Mouse (Mus musculus): ENCODE data around the gene Tc2n. TPM values are rescaled to one million over a fixed set of nuclear protein-coding genes. Genes with fewer than 3 reads are reported as not detected.

Tc2n gene
- 1.8 TPM in 2 replicates for polyA plus RNA-seq (2014; fragmentation: Nextera tagmentation; extraction: Ambion mirVana)

DNA sequence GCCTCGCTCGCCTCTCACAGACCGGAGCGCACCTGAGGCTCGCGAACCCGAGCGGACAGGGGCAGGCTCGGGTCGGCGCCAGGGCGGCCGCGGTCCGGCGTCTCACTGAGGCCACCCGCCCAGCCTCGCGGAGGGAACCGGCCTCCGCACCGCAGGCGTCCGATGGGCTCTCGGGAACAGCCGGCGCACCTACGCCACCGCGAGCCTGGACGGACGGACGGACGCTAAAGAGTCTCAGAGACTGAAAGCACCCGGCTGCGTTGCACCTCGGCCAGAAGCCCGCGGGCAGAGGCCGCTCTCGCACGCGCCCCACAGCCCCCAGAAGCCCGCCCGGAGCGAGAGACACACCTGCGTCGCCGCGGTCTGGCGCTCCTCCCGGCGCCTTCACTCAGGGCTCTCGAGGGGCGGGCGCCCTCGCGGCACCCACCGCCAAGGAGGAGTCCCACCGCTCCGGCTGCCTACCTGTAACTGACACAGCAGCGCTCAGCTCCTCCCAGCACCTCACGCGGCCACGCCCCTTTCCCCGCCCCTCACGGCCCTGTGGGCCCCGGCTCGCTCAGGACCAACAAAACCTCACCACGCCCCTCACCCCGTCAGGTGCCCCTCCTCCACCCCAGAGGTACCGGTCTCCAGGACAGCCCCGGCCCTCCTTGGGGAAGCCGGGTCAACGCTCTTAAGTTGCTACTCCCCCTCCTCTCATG is at the start of gene Tc2n:
Gene Tc2n (minus strand): TSS at position 470 of the 701 bp plus-strand sequence.
- no peaks in the 10 kb centered on the region for H3K9me3 ChIP-seq (ENCODE audit: control insufficient read depth, low read length)
- H3K4me3 ChIP-seq (ENCODE audit: low read depth, low read length), result peak within 1 kb of the TSS; percentile 46
- H3K4me1 ChIP-seq (replicated peaks; ENCODE audit: control insufficient read depth, insufficient read depth, low read length), result no peaks in the 10 kb centered on the region
- H3K27me3 ChIP-seq (replicated peaks; ENCODE audit: control insufficient read depth, insufficient read depth, low read length), result peaks cover 16% of the 10 kb centered on the region
- peak within 1 kb of the TSS; percentile 75 for H3K4me2 ChIP-seq (ENCODE audit: low read length)
- ATAC-seq (replicated peaks; ENCODE audit: low FRiP score, low TSS enrichment, low read depth) (peak; percentile 99), DNase-seq (ENCODE audit: low spot score) (peak; percentile 92)
- peak within 1 kb of the TSS; percentile 28; the same call in 1 of the 2 replicates for H3K9ac ChIP-seq (ENCODE audit: low read length)
- whole genome bisulfite sequencing, result 0% methylated on average over 69 of the region's 75 CpGs
- H3K27ac ChIP-seq (ENCODE audit: low read depth), result no peak within 1 kb of the TSS; the same call in 1 of the 2 replicates
- no peaks in the 10 kb centered on the region for H3K36me3 ChIP-seq (ENCODE audit: control insufficient read depth, insufficient read depth, low read length)

DNA sequence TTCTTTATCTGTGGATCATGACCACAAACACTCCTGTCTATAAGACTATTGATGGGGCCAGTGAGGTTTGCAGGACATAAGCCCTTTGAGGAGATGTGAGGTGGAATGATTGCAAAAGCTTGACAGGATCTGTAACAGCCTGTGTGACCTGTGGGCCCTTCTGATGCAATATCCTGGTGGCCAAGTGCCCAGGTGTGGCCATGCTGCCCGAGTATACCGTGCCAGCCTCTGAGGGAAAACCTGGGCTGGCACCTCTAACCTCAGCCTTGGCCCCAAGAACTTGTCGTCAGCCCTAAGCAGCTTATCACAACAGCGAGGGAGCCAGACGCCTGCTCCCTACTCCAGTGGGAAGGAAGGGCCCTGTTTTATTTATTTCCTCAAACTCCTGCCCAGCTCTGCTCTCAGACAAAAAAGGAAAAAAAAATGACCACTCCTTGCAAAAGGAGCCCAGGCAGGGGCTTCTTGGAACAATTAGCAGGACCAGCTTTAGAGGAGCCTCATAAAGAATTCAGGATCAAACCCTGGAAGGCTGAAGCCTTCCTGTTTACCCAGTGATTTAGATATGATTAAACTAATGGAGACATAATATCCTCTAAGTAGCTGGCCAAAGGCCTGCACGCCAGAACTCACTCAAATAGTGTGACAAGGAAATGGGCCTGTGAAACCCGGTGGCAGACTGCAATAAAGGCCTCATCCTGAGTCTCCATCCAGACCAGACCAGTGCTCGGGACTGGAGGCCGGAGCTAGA is 49.2 kb upstream of the Tc2n start:
- no peak for DNase-seq (ENCODE audit: low spot score)
- Histone ChIP-seq H3K27me3 (replicated peaks; ENCODE audit: control insufficient read depth, insufficient read depth, low read length) (no peaks in the 10 kb centered on the region), H3K4me2 (ENCODE audit: low read length) (no peak overlapping the region), H3K27ac (ENCODE audit: low read depth) (peak overlapping the region; percentile 18; the same call in 1 of the 2 replicates), H3K36me3 (ENCODE audit: control insufficient read depth, insufficient read depth, low read length) (no peaks in the 10 kb centered on the region), H3K4me1 (replicated peaks; ENCODE audit: control insufficient read depth, insufficient read depth, low read length) (peaks cover 6% of the 10 kb centered on the region), H3K9ac (ENCODE audit: low read length) (no peak overlapping the region), H3K4me3 (ENCODE audit: low read depth, low read length) (no peak overlapping the region), H3K9me3 (ENCODE audit: control insufficient read depth, low read length) (no peaks in the 10 kb centered on the region)
- WGBS, result 40% methylated on average over 9 of the region's 9 CpGs
- ATAC-seq (replicated peaks; ENCODE audit: low FRiP score, low TSS enrichment, low read depth), result peak; percentile 54

DNA sequence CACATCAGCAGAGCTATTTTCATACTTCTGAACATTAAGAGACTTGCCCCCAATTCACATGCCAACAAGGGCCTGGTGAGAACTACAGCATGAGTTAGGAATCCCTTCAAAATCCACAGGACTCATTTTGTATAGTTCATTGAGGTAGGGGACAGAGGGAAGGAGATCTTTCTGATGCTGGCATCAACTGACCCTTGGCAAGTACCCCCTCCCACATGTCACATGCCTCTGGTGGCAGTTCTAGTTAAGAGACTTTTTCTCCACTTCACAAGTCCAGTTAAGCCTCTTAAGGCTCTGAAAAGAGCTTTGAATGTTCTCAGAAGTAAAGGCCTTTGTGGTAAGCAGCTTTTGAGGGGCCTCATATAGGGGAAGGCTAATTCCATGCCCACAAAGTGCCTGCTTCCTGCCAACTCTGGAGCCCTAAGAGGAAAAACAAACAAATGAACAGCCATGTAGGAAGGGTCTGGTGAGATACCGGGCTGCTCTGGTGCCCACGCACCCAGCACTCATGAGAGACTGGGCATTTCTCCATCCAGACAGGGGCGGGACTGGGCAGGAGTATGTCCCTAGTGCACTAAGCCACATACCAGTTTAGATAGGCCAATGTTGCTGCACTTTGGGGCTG is 48.0 kb upstream of the Tc2n start:
- Histone ChIP-seq H3K4me2 (ENCODE audit: low read length) (no peak overlapping the region), H3K27ac (ENCODE audit: low read depth) (no peak overlapping the region)
- 82% methylated on average over 3 of the region's 3 CpGs for WGBS

DNA sequence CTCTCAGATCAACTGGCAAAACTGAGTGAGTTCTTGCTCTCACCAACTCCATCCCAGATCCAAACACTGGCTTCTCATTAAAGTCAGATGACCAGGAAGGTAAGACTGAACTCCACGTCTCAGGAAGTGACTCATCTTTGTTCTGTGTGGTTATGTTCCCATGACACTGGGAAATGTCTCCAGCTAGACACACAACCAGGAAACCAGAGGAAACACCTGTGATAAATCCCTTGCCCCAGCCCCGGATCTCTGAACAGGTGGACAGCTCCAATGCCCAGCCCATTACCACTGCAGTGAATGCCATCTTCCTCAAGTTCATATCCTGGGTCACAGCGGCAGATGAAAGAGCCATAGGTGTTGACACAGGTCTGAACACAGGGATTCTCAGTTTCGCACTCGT is 46.5 kb upstream of the Tc2n start:
- Histone ChIP-seq H3K4me1 (replicated peaks; ENCODE audit: control insufficient read depth, insufficient read depth, low read length) (peaks cover 6% of the 10 kb centered on the region), H3K27ac (ENCODE audit: low read depth) (no peak overlapping the region), H3K4me3 (ENCODE audit: low read depth, low read length) (no peak overlapping the region), H3K4me2 (ENCODE audit: low read length) (no peak overlapping the region), H3K36me3 (ENCODE audit: control insufficient read depth, insufficient read depth, low read length) (no peaks in the 10 kb centered on the region), H3K9ac (ENCODE audit: low read length) (no peak overlapping the region), H3K27me3 (replicated peaks; ENCODE audit: control insufficient read depth, insufficient read depth, low read length) (no peaks in the 10 kb centered on the region), H3K9me3 (ENCODE audit: control insufficient read depth, low read length) (no peaks in the 10 kb centered on the region)
- DNase-seq (ENCODE audit: low spot score) (no peak), ATAC-seq (replicated peaks; ENCODE audit: low FRiP score, low TSS enrichment, low read depth) (no peak)
- WGBS, result 77% methylated on average over 5 of the region's 5 CpGs

More for the DNA sequence above, 48.0 kb upstream of the Tc2n start:
- Histone ChIP-seq H3K4me1 (replicated peaks; ENCODE audit: control insufficient read depth, insufficient read depth, low read length) (peaks cover 6% of the 10 kb centered on the region), H3K9ac (ENCODE audit: low read length) (no peak overlapping the region), H3K4me3 (ENCODE audit: low read depth, low read length) (no peak overlapping the region), H3K27me3 (replicated peaks; ENCODE audit: control insufficient read depth, insufficient read depth, low read length) (no peaks in the 10 kb centered on the region), H3K36me3 (ENCODE audit: control insufficient read depth, insufficient read depth, low read length) (no peaks in the 10 kb centered on the region), H3K9me3 (ENCODE audit: control insufficient read depth, low read length) (no peaks in the 10 kb centered on the region)
- no peak for ATAC-seq (replicated peaks; ENCODE audit: low FRiP score, low TSS enrichment, low read depth)
- no peak for DNase-seq (ENCODE audit: low spot score)

DNA sequence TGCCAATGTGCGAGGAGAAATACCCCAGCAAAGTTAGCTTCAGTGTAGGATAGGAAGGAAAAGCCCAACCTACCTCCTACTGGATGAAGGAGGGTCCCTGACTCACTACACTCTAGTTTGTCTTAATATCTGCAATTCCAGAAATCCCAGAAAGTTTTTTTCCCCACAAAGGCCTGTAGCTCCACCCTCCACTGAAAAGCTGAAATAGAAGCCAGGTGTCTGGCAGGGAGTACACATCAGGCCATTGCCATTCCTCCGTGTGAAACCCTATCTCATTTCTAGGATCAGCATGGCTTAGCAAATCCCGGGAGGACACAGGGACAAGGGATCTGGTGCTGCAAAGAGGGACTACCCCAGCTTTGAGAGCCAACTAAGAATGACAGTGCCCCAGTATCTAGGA is 44.7 kb upstream of the Tc2n start:
- DNase-seq (ENCODE audit: low spot score) (no peak), ATAC-seq (replicated peaks; ENCODE audit: low FRiP score, low TSS enrichment, low read depth) (no peak)
- H3K4me1 ChIP-seq (replicated peaks; ENCODE audit: control insufficient read depth, insufficient read depth, low read length), result peaks cover 6% of the 10 kb centered on the region
- H3K36me3 ChIP-seq (ENCODE audit: control insufficient read depth, insufficient read depth, low read length), result no peaks in the 10 kb centered on the region
- no peak overlapping the region for H3K4me3 ChIP-seq (ENCODE audit: low read depth, low read length)
- H3K9me3 ChIP-seq (ENCODE audit: control insufficient read depth, low read length), result no peaks in the 10 kb centered on the region
- H3K4me2 ChIP-seq (ENCODE audit: low read length), result no peak overlapping the region
- H3K27me3 ChIP-seq (replicated peaks; ENCODE audit: control insufficient read depth, insufficient read depth, low read length), result no peaks in the 10 kb centered on the region
- H3K9ac ChIP-seq (ENCODE audit: low read length), result no peak overlapping the region
- WGBS, result 56% methylated on average over 3 of the region's 3 CpGs
- no peak overlapping the region for H3K27ac ChIP-seq (ENCODE audit: low read depth)

DNA sequence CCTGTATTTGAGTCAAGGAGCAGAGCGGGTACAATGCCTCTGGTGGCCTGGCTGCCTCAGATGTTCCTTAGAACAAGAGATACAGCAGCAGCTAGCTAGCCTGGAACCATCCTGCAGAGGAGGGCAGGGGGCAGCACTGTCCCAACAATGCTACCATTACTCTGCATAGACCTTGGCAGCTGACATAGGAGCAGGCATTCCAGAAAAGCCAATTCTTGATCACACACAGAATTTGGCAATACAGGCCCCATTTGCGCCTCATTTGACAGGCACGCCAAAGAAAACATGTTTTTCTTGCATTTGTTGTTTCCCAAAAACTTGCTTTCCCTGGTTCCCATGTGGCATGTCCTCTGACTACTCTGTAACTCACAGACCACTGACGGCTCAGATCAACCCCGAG is 43.7 kb upstream of the Tc2n start:
- no peak overlapping the region for H3K9ac ChIP-seq (ENCODE audit: low read length)
- H3K9me3 ChIP-seq (ENCODE audit: control insufficient read depth, low read length), result no peaks in the 10 kb centered on the region
- no peaks in the 10 kb centered on the region for H3K27me3 ChIP-seq (replicated peaks; ENCODE audit: control insufficient read depth, insufficient read depth, low read length)
- H3K36me3 ChIP-seq (ENCODE audit: control insufficient read depth, insufficient read depth, low read length), result no peaks in the 10 kb centered on the region
- no peak for DNase-seq (ENCODE audit: low spot score)
- H3K4me3 ChIP-seq (ENCODE audit: low read depth, low read length), result no peak overlapping the region
- no peak overlapping the region for H3K27ac ChIP-seq (ENCODE audit: low read depth)
- no peak overlapping the region for H3K4me2 ChIP-seq (ENCODE audit: low read length)
- 94% methylated on average over 5 of the region's 5 CpGs for WGBS
- H3K4me1 ChIP-seq (replicated peaks; ENCODE audit: control insufficient read depth, insufficient read depth, low read length), result no peaks in the 10 kb centered on the region
- ATAC-seq (replicated peaks; ENCODE audit: low FRiP score, low TSS enrichment, low read depth), result no peak

DNA sequence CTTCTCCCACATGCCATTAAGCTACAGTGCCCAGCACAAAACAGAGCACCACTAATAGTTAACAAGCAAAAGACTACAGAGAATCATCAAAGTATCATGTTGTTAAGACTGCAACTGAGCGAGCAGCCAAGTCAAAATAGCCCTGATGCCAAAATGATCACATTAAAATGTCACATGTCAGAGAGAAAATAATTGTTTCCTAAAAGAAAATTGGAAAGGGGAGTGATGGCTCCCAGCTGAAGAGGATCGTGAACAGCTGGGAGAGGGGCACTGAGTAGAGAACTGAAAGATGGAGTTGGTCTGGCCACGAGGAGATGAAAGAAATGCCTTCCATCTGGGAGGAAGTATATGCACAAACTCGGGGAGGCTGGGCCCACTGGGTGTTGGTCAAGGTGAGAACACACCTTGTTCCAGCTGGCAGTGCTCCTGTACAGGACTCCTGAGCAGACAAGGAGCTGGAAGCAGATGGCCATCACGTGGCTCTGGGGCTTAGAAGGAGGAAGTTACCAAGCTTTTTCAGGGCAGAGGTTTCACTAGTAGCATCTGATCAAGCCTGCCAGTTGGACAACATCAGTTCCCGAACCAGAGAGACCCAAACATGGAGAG is 41.2 kb upstream of the Tc2n start:
- DNase-seq (ENCODE audit: low spot score), result no peak
- Histone ChIP-seq H3K27me3 (replicated peaks; ENCODE audit: control insufficient read depth, insufficient read depth, low read length) (no peaks in the 10 kb centered on the region), H3K4me1 (replicated peaks; ENCODE audit: control insufficient read depth, insufficient read depth, low read length) (no peaks in the 10 kb centered on the region), H3K27ac (ENCODE audit: low read depth) (no peak overlapping the region), H3K9ac (ENCODE audit: low read length) (no peak overlapping the region), H3K36me3 (ENCODE audit: control insufficient read depth, insufficient read depth, low read length) (no peaks in the 10 kb centered on the region), H3K9me3 (ENCODE audit: control insufficient read depth, low read length) (no peaks in the 10 kb centered on the region), H3K4me2 (ENCODE audit: low read length) (no peak overlapping the region), H3K4me3 (ENCODE audit: low read depth, low read length) (no peak overlapping the region)
- no peak for ATAC-seq (replicated peaks; ENCODE audit: low FRiP score, low TSS enrichment, low read depth)
- 68% methylated on average over 6 of the region's 6 CpGs for WGBS

DNA sequence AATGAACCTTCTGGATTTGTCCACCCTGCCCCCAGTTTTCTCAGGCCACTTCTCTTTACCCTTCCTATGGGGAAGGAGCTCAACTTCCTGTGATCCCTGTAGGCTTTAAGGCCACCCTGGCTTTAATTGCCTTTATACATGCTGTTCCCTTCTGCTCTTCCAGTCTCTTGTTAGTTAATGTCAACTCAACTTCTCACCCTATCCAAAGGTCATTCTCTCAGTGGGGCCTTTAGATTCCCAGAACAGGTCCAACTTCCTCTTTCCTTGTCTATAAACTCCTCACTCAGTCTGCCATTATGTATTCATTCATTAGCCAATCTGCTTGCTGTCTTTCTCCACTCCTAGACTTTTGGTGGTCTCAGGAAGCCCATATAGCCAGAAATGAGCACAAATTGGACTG is 40.4 kb upstream of the Tc2n start:
- H3K4me3 ChIP-seq (ENCODE audit: low read depth, low read length), result no peak overlapping the region
- H3K36me3 ChIP-seq (ENCODE audit: control insufficient read depth, insufficient read depth, low read length), result no peaks in the 10 kb centered on the region
- no peaks in the 10 kb centered on the region for H3K9me3 ChIP-seq (ENCODE audit: control insufficient read depth, low read length)
- H3K27ac ChIP-seq (ENCODE audit: low read depth), result no peak overlapping the region
- H3K27me3 ChIP-seq (replicated peaks; ENCODE audit: control insufficient read depth, insufficient read depth, low read length), result no peaks in the 10 kb centered on the region
- H3K4me2 ChIP-seq (ENCODE audit: low read length), result no peak overlapping the region
- no peaks in the 10 kb centered on the region for H3K4me1 ChIP-seq (replicated peaks; ENCODE audit: control insufficient read depth, insufficient read depth, low read length)
- no peak overlapping the region for H3K9ac ChIP-seq (ENCODE audit: low read length)
- DNase-seq (ENCODE audit: low spot score) (no peak), ATAC-seq (replicated peaks; ENCODE audit: low FRiP score, low TSS enrichment, low read depth) (0 out of 2 replicates have a peak, but pooled peaks have one; percentile 38)
